Mouse (Mus musculus) thymus, adult 2 months (tissue): Measurements from ENCODE around the gene Sec31b.

Source experiments
- CTCF ChIP-seq: fragments of 200-500 bp; IDR thresholded peaks from 2 replicates; pipeline ENCODE4 v1.5.1; 2012; ENCODE audit warnings: mild to moderate bottlenecking, control low read depth, low read length, moderate library complexity, borderline replicate concordance; ENCODE audit not compliant: control insufficient read depth, poor library complexity, insufficient read depth; ENCODE audit errors: extremely low read depth
- POLR2A ChIP-seq: fragments of 200-500 bp; IDR thresholded peaks from 2 replicates; pipeline ENCODE4 v1.6.1; 2012; ENCODE audit warnings: mild to moderate bottlenecking, low read length, control low read depth, moderate library complexity; ENCODE audit not compliant: control insufficient read depth, poor library complexity, insufficient read depth; ENCODE audit errors: extremely low read depth

- TF ChIP-seq POLR2A (no peak), CTCF (no peak)
Measured at GRCm38 (mm10) chr19:44537416-44537815, 8.2 kb downstream of the Sec31b start.
